Mouse (Mus musculus): ENCODE data around the gene Psmd5.

- TF ChIP-seq CTCF (IDR thresholded peaks at IDR 0.05; ENCODE audit: low read depth) (no peak), EP300 (IDR thresholded peaks at IDR 0.05; ENCODE audit: low read depth) (0 out of 2 replicates have a peak, but pooled peaks have one; percentile 35)
Observed at GRCm38 (mm10) chr2:34801516-34802482, 73.0 kb downstream of the Psmd5 start.
